Mouse (Mus musculus) regulatory T cell (primary cell): Measurements from ENCODE around the gene E130208F15Rik.

Experiments used
- in situ Hi-C: fragments of 300-600 bp; cut with MboI, MseI; formaldehyde crosslinking; loops from one replicate; pipeline ENCODE4 v1.15.1; 2025; ENCODE audit warnings: high pct_unique_total_duplicates

Gene E130208F15Rik

GRCm38 (mm10) chr7:30306083-30306779, 15.3 kb upstream of the E130208F15Rik start:
- in situ Hi-C loops = no loop called here

DNA sequence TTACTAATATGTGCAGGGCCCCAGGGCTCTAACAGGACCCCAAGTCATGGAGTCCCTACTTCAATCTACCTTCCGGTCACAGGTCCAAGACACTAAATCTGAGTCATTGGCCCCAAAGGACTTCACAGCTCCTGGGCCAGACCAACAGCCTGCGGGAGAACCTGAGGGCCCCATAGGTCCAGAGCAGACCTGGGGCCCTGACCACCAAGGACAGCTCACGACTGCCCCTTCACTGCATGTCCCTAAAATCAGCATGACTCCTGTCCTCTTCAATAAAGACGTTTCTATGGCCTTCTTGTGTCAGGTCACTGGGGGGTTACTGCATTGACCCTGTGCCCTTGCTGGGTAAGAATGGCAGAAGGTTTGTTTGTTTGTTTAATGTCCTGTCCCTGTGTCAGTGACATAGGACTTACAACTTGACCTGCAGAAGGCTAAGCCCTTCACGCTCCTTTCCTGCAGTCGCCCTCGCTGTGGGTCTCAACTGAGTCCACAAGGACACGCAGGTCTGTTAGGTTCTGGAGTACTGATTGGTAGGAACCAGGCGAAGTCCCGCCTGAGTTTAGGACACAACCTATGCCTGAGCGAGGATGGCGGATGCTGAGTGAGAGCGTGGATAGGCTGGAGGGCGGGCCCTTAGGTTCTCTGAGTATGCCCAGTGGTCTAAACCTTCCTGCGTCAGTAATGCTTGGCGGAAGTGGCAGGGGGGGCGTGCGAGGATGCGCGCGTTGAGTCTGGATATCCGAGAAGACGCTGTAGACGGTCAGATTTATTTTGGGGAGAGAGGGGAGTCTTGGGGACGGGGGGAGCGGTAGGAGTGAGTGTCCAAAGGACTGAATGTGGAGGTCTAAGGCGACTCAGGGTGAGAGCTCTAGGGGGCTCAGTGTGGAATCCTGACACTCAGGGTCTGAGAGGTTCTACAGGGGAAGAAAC, 13.2 kb upstream of the E130208F15Rik start, which contains the start of gene Alkbh6:
Alkbh6 (plus strand) TSS at position 642 of the 930 bp plus-strand sequence.
- in situ Hi-C loops = no loop called here

DNA sequence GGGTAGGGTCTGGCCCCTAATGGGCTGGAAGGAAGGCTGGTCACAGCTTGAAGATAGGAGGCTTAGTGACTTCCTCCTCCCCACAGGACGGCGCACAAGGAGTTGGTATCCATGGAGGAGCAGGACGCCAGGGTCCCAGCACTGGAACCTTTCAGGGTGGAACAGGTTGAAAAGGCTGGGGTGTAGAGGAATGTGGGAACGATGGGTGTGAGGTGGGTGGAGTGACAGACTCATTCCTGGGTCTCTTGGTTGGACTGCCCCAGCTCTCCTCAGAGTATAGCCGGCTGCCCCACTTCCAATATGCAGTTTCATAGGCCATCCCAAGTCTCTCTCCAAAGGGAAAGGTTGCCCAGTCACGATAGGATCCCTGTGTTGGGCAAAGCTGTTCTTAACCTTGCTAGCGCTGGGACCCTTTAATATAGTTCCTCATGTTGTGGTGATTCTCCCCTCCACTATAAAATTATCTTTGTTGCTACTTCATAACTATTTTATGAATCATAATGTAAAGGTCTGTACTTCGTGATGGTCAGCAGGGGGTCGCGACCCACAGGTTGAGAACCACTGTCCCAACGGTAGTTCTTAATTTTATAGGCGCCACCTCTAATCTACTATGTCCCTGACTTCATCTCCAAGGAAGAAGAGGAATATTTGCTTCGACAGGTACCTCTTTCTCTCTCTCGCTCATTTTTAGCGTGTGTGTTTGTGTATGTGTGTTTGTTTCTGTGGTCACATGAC, 12.0 kb upstream of the E130208F15Rik start:
- in situ Hi-C loops = no loop called here

DNA sequence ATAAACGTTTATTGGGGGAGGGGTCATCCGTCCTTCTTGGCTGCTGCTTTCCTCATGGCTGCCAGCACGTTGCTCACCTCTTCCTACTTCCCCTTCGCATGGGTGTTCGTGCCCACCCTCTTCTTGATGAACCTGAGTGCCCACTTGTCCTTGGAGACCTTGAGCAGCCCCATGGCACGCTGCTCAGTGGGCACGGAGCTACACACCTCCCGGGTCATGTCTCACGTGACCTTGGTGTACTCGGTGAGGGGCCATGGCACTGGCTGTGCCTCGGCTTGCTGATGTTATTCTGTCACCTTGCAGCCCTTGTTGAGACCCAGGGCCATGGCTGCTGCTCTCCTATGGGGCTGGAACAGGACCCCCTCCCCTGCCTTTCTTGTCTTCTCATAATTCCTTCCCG, 11.4 kb upstream of the E130208F15Rik start:
- in situ Hi-C loops = no loop called here

DNA sequence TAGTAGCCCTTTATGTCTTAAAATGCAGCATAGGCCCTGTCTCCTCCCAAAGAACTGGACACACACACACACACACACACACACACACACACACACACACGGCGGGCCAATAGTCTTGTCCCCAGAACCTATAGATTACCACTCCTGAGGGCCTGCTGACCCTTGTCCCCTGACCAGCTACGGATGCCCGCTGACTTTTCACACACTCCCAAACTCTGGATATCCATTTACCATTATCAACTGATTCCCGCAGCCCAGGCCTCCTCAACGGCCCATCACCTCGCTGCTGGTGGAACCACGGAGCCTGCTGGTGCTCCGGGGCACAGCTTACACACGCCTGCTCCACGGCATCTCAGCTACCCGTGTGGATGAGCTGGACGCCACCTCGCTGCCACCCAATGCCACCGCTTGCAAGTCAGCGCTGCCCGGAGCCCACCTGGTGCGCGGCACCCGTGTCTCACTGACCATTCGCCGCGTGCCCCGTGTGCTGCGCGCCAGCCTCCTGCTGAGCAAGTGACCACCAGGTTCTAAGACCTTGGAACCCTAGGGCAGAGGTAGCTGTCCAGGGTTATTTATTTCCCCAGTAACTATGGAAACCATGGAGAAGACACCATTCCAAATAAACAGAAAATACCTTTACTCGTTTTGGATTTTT, 7.7 kb upstream of the E130208F15Rik start:
- in situ Hi-C loops = no loop called here

- in situ Hi-C loops = no loop called here
Observed at GRCm38 (mm10) chr7:30314721-30315155, 6.8 kb upstream of the E130208F15Rik start, which contains the start of gene Syne4. TSS of gene Syne4 (plus strand) at chr7:30314807.

DNA sequence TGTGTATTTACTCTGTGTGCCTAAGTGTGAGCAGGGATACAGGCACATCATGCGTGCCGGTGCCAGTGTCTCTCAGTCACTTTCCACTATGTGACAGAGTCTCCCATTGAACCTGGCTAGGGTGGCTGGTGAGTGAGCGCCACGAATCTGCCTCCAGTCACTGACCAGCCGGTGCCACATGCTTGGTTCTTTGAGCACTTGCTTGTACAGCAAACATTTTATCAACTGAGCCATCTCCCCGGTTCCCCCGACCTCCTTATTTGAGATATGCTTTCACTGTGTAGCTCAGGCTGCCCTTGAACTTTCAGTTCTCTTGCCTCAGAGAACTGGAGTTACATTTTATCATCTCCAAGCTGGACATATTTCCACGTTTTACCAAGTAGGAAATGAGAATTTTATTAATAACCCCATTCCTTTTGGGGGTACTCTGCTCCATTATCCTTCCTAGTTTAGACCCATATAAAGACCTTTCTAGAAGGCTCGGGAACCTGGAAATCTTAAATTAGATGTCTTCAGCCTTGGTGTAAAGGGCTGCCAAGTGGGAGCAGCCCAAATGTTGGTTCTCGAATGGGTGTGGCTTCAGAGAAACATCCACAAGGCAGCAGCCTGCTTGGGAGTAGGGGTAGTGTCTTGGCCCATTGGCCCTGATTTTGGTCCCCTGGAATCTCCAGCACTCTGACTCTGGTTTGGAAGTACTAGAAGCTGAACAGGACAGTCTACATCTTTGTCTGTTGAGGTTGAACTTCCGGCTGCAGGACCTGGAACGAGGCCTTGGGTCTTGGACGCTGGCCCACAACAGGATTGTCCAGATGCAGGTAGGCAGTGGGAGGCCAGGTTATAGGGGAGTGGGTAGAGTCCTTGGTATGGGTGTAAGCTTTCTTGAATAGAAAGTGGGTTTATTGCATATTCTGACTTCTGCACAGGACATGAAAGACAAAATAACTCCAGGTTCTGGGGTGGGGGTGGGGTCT, 5.7 kb upstream of the E130208F15Rik start:
- in situ Hi-C loops = no loop called here

DNA sequence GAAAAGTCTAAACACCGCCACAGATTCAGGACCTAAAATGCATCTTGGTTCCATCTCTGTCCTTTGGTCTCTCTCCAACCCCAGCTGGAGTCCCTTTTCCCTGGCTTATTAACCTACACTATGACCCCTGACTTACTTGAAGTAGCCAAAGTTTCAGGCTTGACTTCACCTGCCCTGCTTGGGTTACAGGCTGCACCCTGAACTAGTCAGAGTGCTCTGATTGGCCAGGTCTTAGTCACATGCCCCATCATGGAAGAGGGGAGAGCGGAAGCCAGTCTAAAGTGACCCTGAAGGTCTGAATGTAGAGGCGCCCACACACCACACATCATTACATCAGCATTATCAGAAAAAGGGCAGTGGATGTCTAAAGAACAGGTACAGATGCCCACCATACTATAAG, 3.4 kb upstream of the E130208F15Rik start:
- in situ Hi-C loops = no loop called here

DNA sequence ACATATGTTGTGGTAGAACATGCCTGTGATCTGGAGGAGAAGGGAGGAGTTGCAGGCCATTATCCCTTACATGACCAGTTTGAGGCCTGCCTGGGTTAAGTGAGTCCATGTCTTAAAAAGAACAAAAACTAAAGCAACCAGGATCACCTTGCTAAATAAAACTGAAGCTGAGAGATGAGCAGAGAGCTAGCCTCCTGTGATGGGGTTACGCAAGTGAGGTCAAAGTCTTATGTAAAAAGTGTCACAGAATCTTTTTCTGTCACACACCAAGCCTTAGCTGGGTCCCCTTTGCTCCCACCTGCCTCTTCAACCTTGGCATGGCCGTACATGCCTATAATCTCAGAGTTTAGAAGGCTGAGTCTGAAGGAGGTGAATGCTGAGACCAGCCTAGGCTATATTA, 594 bp upstream of the E130208F15Rik start:
- in situ Hi-C loops = no loop called here

- in situ Hi-C loops = no loop called here
Observed at GRCm38 (mm10) chr7:30322285-30322667, 736 bp downstream of the E130208F15Rik start.

GRCm38 (mm10) chr7:30322865-30323264, 1.3 kb downstream of the E130208F15Rik start:
- in situ Hi-C loops = no loop called here

DNA sequence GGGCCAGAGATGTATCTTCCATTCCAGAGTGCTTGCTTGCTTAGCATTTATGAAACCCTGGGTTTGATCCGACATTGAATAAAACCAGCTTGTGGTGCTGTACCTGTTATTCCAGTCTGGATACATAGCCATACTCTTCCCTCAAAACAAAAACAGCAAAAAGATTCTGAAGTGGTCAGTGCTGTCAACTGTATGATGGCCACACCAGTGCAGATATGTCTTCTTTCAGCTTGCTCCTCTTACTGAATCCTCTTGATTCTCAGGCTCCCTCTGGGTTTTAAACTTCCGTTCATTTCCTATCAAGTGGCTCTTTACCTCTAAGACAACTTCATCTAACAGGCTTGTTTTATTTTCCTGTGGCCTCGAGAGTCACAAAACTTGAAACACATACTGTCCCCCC, 2.3 kb downstream of the E130208F15Rik start, which contains the start of gene Sdhaf1:
Sdhaf1 (minus strand) TSS at position 101 of the 400 bp plus-strand sequence.
- in situ Hi-C loops = no loop called here

GRCm38 (mm10) chr7:30324300-30324944, 2.9 kb downstream of the E130208F15Rik start:
- in situ Hi-C loops = no loop called here

DNA sequence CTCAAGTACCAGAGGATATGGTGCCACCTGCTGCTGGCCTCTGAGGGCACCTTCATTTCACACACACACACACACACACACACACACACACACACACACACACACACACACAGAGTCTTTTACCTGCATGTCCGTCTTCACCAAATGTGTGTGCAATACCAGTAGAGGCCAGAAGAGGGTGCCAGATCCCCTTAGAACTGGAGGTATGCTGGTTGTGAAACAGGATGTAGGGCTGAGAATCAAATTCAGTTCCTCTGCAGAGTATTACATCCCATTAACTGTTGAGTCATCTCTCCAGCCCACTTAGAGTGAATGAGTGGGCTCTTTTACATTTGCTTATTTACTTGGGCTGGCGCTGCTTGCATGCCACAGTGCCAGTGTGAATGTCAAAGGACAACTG, 3.8 kb downstream of the E130208F15Rik start:
- in situ Hi-C loops = no loop called here

GRCm38 (mm10) chr7:30326427-30326826, 4.9 kb downstream of the E130208F15Rik start:
- in situ Hi-C loops = no loop called here

DNA sequence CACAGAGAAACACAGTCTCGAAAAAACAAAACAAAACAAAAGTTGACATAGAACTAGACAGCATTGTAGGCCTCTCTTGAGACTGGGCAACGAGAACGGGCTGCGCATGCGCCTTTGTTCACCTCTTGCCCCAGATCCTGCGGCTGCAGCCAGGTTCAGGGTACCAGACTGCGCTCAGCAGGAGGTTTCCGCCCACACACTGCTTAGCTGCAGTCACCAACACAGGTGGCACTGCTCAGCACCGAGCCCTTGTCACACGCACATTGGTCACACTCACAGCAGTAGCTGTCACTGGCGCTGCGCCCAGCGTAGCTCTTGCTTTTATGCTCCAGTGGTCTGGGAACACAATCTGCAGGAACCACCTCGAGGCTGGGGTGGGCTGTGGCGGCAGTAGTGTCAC, 5.6 kb downstream of the E130208F15Rik start:
- in situ Hi-C loops = no loop called here

DNA sequence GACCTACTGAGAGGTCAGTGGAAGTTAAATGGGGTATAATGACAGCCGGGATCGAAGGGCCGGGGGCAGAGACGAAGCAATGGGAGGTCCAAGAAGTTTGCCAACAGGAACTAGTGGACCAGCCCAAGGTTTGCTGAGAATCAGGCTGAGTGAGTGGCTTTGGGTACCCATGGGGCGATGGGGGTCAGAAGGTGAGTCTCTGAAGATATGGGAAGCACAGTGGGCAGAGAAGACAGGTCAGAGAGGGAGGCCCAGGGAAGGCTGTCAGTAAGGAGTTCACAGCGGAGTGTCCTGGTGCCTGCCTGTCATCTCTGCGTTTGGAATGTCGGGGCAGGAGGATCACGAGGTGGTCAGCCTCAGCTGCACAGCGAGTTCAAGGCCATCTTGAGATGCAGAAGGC, 6.8 kb downstream of the E130208F15Rik start:
- in situ Hi-C loops = no loop called here

DNA sequence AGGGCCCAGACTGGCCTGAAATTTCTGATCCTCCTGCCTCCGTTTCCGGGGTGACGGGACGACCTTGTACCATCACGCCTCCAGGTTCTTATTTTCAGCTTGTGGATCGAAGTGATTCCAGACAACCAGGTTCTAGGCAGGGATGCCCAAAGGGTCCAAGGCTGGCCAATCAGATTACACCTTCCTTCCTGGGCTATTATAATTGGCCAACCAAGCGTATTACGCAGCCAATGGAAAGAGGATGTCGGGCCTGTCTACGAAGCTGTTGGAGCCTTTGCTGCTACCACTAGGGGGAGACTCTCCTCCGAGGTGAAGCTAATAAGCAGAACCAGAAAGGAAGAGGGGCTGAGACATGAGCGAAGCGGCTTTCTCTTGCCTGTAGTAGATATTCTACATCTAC, 10.3 kb downstream of the E130208F15Rik start:
- in situ Hi-C loops = no loop called here

GRCm38 (mm10) chr7:30332622-30333259, 11.2 kb downstream of the E130208F15Rik start:
- in situ Hi-C loops = no loop called here
